Mouse (Mus musculus): ENCODE measurements around the gene Actrt2.

Gene Actrt2

GRCm38 (mm10) chr4:154683068-154683752, 15.5 kb upstream of the Actrt2 start:
- no peak for DNase-seq (ENCODE audit: low spot score)

DNA sequence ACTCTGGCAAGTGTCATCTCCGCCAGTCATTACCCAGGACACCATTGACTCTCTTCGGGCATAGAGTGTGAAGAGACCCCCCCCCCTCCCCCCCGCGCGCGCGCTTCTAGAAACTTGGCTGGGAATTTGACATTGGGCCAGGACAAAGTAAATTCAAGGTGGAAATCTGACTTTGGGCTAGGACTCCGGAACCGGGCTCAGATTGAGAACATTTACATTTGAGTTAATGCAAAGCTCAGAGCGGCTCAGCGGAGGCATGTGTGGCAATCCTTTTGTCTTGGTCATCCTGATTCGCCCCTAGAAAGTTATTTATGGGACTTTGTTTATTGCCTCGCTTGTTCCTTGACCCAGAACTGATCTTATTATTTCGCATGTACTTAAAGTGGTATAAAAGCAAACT, 14.6 kb upstream of the Actrt2 start:
- DNase-seq (ENCODE audit: low spot score): no peak

GRCm38 (mm10) chr4:154675441-154676000, 7.9 kb upstream of the Actrt2 start:
- no peak for DNase-seq (ENCODE audit: low spot score)

DNA sequence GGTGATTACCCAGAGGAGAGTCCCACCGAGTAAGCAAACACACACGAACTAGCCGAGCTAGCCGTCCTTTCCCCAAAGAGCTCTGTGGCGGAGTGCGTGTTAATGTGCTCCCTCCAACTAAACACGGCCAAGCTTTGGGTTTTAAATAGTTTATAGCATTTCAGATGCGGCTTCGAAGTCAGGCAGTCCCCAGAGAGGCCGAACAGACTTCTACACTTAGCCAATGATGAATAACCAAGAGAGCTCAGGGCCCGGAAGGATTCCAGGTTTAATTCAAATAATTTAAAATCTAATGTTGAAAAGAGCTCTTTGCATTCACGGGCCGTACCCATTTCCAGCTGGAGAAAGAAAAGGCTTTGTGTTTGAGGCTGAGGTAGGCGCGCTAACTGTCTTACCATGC, 7.3 kb upstream of the Actrt2 start:
- DNase-seq (ENCODE audit: low spot score): no peak

DNA sequence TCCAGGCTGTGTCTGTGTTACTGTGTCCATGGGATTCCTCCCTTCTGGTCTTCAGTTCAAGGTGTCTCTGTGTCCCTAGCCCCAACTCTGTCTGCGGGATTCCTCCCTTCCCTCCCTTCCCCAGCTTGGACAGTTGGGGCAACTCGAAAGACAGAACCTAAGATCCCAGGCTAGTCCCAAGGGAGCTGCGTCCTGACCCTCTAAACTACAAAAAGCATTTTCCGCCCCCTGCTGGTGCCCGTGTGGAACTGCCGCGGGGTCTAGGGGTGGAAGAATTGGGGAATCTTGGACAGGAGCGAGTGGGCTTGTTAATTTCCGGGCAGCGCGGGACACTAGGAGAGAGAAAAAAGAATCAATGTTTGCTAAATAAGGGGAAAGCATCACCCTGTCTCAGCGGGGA, 6.9 kb upstream of the Actrt2 start:
- no peak for DNase-seq (ENCODE audit: low spot score)

GRCm38 (mm10) chr4:154673986-154674385, 6.3 kb upstream of the Actrt2 start:
- no peak for DNase-seq (ENCODE audit: low spot score)

DNA sequence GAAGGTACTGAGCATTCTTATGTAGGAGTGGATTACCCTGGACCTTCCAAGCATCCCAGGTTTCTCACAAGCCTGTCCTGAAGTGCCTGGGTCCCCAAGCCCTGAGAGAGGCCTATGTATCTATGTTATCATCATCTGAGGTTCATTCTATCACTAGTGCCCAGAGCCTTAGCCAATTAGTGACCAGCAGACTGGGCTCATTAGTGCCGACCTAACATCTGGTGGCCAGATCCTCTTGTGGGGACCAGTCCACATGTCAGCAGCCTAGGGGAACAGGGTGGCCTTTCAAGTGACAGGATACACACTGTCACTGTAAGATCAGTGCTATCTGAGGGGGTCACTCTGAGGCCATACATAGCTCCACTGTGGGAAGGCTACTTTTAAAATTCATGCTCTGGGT, 4.4 kb upstream of the Actrt2 start:
- DNase-seq (ENCODE audit: low spot score): no peak

GRCm38 (mm10) chr4:154671232-154671912, 3.7 kb upstream of the Actrt2 start:
- DNase-seq (ENCODE audit: low spot score): no peak

- no peak for DNase-seq (ENCODE audit: low spot score)
Measured at GRCm38 (mm10) chr4:154662681-154663215, 4.9 kb downstream of the Actrt2 start.

GRCm38 (mm10) chr4:154661256-154661655, 6.4 kb downstream of the Actrt2 start:
- DNase-seq (ENCODE audit: low spot score): no peak

- DNase-seq (ENCODE audit: low spot score): no peak
Measured at GRCm38 (mm10) chr4:154660025-154660424, 7.6 kb downstream of the Actrt2 start.

DNA sequence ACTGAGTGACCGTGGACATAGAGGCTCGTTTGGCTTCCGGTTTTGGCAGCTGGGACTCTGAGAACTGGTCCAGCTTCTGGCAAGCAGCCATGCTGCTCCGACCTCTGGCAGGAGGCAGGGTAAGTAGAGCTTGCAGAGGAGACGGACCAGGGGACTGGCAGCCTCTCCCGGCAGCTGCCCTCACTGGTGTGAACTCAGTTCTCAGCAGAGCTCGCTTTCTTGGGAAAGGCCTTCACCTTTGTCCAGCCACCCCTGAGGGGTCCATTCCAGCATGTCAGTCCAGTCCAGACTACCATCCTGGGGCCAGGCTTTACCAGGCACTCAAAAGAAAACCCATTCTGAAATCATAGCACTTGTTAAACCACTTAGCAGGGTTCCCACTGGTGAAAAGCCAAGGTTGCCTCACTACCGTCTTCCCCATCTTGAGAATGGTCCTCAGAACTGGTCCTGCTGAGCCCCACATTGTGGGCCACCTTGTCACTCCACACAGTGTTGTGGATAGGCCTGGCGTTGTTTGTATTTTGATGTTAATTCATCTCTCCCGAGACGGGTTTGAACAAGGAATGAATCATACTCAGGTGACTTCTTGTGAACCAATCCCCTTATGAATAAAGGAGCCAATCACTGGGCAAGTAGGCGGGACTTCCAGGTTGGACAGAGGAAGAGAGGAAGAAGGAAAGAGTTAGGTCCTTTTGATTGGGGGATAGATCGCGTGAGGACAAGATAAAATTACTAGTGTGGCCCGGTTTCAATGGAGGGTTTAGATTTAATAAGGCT, 12.3 kb downstream of the Actrt2 start:
- no peak for DNase-seq (ENCODE audit: low spot score)

DNA sequence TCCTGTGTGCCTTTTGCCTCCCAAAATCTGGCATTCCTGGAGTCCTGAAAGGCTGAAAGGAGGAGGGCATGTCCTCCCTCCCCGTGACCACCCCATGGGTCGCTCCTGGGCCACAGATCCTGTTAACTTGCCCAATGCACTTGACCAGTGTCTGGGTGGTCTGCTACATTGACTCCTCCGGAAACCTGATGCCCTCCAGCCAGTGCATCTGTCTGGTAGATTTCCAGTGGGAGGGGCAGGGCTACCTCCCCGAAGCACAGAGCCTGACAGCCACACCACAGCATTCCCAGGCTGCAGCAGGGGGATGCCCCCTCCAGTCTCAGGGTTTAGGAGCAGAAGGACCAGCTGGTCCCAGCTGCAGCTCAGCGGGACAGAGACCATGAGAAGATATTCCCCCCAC, 15.2 kb downstream of the Actrt2 start:
- DNase-seq (ENCODE audit: low spot score): no peak

DNA sequence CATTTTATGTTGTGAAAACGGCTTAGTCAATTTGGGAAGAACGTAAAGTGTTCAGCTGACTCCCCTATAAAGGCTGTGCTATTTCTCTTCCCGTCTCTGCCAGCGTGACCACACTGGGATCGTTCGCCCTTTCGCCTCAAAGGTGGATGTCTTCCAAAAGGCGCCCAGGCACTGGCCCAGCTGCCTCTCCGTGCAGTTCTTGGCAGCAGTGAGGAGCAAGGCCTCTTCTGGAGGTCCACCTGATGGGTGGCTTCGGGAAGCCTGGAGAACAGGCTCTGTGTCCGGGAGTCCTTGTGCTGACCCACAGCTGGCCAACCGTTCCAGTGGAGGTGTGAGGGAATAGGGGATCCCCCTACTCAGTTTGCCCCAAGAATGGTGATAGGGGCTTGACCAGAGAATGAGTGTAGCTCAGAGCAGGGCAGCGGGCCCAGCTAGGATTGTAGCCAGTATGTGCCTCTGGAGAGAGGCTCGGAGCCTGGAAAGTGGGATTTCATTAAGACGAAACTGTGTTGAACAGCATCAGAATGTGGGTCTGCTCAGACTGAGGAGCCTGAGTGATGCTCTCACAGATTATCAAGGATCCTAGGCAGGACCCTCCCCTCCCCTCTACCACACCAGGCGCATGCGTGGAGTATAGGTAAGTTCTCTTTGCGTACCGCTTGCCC, 18.5 kb downstream of the Actrt2 start:
- no peak for DNase-seq (ENCODE audit: low spot score)

DNA sequence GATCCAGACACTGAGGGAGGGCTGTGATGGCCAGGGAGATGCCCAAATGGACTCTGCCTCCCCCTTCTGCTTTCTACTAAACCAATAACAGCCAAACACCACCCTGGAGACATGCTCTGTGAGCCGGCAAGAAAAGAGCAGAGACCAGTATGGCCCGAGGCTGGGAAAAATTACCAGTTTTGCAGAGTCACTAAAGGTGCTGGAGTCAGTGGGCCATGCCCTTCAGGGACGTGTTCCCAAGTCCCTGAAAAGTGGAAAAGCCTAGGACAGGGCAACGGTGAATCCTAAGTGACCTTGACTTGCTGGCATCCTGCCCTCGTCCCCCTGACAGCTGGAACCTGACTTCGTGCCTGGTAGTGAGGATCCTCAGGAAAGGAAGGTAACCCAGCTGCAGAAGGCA, 25.2 kb downstream of the Actrt2 start:
- no peak for DNase-seq (ENCODE audit: low spot score)

DNA sequence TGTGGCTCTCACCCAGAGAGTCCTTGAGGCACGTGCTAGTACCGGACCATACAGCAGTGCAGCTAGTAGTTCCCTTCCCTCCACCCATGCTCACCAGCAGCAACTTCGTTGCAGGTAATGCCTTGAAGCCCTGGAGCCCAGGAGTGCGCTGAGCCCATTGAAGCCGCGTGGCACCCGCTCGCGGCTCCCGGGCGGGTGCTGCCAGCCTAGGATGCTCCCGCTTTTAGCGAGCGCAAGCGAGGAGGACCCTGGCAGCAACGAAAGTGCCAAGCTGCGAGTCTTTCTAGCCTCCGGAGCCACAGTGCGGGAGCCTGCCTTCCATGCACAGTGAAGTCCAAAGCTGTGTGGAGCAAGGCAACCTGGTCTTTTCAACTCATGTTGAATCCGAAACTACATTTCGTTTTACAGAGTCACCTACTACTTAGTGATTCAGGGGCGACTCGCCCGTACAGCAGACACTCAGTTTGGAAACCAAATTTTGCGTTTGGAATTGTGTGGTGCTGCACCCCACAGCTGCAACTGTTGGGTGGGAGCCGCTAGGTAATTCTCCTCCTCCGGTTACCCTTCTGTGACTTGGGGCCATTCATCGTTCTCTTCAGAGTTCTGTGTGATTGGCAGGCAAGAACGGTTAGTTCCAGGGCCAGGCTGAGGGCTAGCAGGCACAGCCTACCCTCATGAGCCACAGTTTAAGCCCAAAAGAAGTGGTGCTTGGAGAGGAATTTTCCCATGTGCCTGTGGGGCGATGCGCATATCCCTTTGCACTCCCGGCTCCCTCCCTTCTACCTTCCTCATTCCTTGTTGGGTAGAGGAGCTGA, 26.2 kb downstream of the Actrt2 start:
- DNase-seq (ENCODE audit: low spot score): no peak

- DNase-seq (ENCODE audit: low spot score): no peak
Measured at GRCm38 (mm10) chr4:154640443-154641295, 27.0 kb downstream of the Actrt2 start.

- no peak for DNase-seq (ENCODE audit: low spot score)
Measured at GRCm38 (mm10) chr4:154639591-154640442, 27.9 kb downstream of the Actrt2 start.

DNA sequence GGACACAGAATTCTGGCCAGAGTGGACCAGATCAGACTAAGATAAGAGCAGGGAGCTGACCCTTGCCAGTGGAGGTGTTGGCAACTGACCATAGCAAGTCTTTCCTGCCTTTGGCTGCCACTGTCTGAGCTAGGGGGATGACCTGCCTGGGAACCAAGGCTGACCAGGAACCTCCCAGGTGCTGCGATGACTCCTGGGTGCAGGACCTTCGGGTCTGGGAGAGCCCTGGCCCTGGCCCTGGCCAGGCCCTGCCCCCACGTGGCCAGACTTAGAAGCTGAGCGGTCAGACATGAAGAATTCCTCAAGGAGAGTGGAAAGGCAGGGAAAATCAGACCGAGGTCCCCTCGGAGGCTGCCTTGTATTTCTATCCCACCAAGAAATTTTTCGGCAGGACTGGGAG, 28.5 kb downstream of the Actrt2 start:
- DNase-seq (ENCODE audit: low spot score): no peak
